Mouse (Mus musculus) kidney, adult 2 months (tissue): ENCODE measurements around the gene Borcs5. TPM values are rescaled to one million over a fixed set of nuclear protein-coding genes. Genes with fewer than 3 reads are reported as not detected.
A peak's percentile ranks its signal among the peaks of the same experiment; 100 is the strongest.

Source experiments
- DNase-seq: peaks from one replicate; pipeline ENCODE4 v3.0.0; 2021
- H3K27ac ChIP-seq: fragments of 200-500 bp; 2 replicates; pipeline ENCODE4 v1.5.1; 2012; ENCODE audit warnings: low read depth, low read length, control low read depth, inconsistent platforms; ENCODE audit not compliant: insufficient read depth
- H3K27me3 ChIP-seq: fragments of 200-500 bp; replicated peaks from 2 replicates; pipeline ENCODE4 v1.6.1; 2012; ENCODE audit warnings: mild to moderate bottlenecking, moderate library complexity, low read length, inconsistent platforms; ENCODE audit not compliant: control insufficient read depth, insufficient read depth
- H3K36me3 ChIP-seq: fragments of 200-500 bp; 2 replicates; pipeline ENCODE4 v1.6.1; 2012; ENCODE audit warnings: mild to moderate bottlenecking, moderate library complexity, low read length, inconsistent platforms; ENCODE audit not compliant: control insufficient read depth, insufficient read depth
- H3K4me1 ChIP-seq: fragments of 200-500 bp; 2 replicates; pipeline ENCODE4 v1.6.1; 2011; ENCODE audit warnings: low read length; ENCODE audit not compliant: control insufficient read depth, insufficient read depth
- H3K4me3 ChIP-seq: fragments of 200-500 bp; 2 replicates; pipeline ENCODE4 v1.5.1; 2011; ENCODE audit warnings: mild to moderate bottlenecking, low read depth, low read length, control low read depth; ENCODE audit not compliant: insufficient read depth
- CTCF ChIP-seq: fragments of 200-500 bp; conservative IDR thresholded peaks from 2 replicates; pipeline ENCODE4 v1.5.1; 2011; ENCODE audit warnings: low read depth, mild to moderate bottlenecking, control low read depth, low read length, moderate library complexity, mixed read lengths; ENCODE audit not compliant: insufficient read depth, insufficient read length
- POLR2A ChIP-seq: fragments of 200-500 bp; IDR thresholded peaks from one replicate; pipeline ENCODE4 v1.6.1; 2011; ENCODE audit warnings: low read depth, low read length, control low read depth
- WGBS: fragments of 180-500 bp; shearing (Covaris S2); methylation state at CpG from one replicate; pipeline ENCODE4 v1.1.7; 2018; 5-methylcytosine and 5-hydroxymethylcytosine counted together
- polyA plus RNA-seq: library from polyadenylated mRNA; depleted of rRNA; stranded (reverse); fragments of >200 nt; gene quantifications from 2 replicates; pipeline ENCODE4 v1.2.3, GENCODE M21; 2012

Gene Borcs5
- polyA plus RNA-seq, 1 experiment: 14.5 TPM

DNA sequence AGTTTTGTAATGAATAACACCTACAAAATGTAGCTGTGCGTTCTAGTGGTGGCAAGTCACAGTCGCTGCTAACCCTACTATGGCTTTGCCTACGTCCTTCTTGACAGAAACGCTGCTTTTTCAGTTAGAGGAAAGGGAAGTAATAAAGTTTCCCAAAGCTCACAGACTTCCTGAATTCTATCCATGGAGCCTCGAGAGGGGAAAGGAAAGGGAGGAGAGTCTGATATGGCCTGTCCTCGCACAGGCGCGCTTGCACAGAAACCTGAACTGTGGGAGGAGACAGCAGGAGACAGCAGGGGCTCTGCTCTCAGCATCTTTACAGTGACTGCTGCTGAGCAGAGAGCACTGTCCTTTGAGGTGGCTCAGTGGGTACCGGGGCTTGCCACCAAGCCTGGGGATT is 8.9 kb upstream of the Borcs5 start:
- Histone ChIP-seq H3K4me3 (no peak overlapping the region), H3K27ac (peak overlapping the region; percentile 59; the same call in 1 of the 2 replicates), H3K27me3 (no peaks in the 10 kb centered on the region), H3K4me1 (peaks cover 3% of the 10 kb centered on the region; the same call in 1 of the 2 replicates), H3K36me3 (no peaks in the 10 kb centered on the region)
- 69% methylated on average over 9 of the region's 9 CpGs for WGBS
- DNase-seq: peak; percentile 57
- TF ChIP-seq CTCF (no peak), POLR2A (no peak)

DNA sequence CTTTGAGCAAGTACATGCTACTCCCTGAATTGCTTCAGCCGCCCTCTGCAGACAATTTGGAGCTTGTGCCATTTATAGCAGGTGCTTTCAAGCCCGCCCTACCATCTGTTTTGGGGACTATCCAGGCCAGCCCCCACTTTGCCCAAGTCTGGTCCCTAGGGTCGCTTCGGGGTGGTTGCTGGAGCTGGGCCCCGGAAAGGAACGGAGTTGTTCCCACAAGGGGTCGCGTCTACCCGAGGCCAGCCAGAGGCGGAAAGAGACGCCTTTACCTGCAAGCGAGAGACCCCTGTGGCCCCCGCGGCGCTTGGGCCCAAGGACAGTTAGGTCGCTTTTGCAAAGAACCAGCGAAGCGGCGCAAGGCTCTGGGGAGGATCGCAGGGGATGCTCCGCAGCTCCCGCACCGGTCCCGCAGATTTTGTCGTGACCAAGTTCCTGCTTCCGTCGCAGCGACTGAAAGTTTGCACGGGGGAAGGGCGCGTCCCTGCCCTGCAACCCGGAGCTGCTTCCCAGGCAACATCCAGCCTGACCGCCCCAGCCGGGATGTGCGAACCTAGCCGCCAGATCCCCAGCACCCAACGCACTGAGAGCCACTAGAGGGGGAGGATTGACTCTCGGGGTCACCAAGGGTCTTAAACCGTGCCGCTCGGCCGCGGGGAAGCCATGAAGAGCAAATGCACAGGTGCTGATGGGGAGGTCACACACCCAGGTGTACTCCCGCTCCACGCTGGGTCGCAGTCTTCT is 7.2 kb upstream of the Borcs5 start, which contains the start of gene Mansc1:
Mansc1 (minus strand) TSS at position 542 of the 741 bp plus-strand sequence.
- peak within 1 kb of the TSS; percentile 68 for H3K4me3 ChIP-seq
- peaks cover 3% of the 10 kb centered on the region; the same call in 1 of the 2 replicates for H3K4me1 ChIP-seq
- peak within 1 kb of the TSS; percentile 11; the same call in 1 of the 2 replicates for H3K27ac ChIP-seq
- H3K27me3 ChIP-seq: no peaks in the 10 kb centered on the region
- H3K36me3 ChIP-seq: no peaks in the 10 kb centered on the region
- DNase-seq: peak; percentile 62
- no peak for TF ChIP-seq POLR2A
- TF ChIP-seq CTCF: no peak
- WGBS: 2% methylated on average over 46 of the region's 46 CpGs

DNA sequence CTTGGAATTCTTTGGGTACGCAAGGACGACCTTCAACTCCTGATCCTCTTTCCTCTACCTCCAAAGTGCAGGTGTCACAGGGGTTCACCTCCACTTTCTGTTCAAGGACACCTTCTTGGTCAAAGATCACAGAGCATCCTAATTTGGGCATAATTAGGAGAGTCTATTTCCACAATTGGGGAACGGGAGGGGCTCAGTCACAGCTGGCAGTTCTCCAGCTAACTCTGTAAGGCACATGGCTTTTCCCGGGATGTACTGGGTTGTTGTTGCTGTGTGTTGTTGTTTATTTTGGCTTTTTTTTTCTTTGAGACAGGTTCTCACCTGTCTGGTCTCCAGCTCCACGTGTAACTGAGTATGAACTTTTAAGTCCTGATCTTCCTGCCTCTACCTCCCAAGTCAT is 6.6 kb upstream of the Borcs5 start:
- Histone ChIP-seq H3K4me3 (peak overlapping the region; percentile 68), H3K4me1 (peaks cover 3% of the 10 kb centered on the region; the same call in 1 of the 2 replicates), H3K36me3 (no peaks in the 10 kb centered on the region), H3K27ac (peak overlapping the region; percentile 9; the same call in 1 of the 2 replicates), H3K27me3 (no peaks in the 10 kb centered on the region)
- no peak for TF ChIP-seq CTCF
- TF ChIP-seq POLR2A: no peak
- DNase-seq: peak; percentile 15
- 28% methylated on average over 5 of the region's 5 CpGs for WGBS

DNA sequence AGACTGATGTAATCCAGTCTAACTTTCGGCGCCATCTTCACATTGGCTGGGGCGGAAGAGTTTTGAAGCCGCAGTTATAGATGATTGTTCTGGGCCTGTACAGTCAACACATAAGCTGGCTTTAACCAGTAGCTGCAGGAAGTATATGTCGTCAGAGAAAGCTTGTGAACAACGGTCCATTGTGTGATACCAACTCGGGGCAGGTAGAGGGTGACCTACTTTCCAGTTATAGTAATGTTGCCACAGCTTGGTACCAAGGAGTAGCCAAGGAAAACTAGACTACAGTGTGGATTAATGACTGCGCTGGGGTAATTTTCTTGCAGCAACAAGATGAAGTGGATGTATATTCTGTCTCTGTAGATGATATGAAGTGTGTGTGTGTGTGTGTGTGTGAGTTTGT is 5.8 kb upstream of the Borcs5 start:
- no peaks in the 10 kb centered on the region for H3K36me3 ChIP-seq

DNA sequence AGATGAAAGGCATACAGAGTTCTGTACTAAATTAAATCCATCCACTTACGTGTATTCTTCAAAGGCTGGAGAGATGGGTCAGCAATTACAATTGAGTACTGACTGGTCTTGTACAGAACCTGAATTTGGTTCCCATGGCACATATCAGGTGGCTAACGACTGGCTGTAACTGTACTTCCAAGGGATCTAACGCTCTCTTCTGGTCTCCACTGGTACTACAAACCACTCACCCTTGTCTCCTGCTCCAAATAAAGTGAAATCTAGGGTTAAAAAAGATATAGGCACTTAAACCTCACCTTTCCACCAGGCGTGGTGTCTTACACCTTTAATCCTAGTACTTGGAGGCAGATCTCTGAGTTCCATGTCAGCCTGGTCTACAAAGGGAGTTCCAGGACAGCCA is 2.8 kb upstream of the Borcs5 start:
- TF ChIP-seq CTCF (no peak), POLR2A (no peak)
- no peak overlapping the region for H3K27ac ChIP-seq
- no peak for DNase-seq
- no peaks in the 10 kb centered on the region for H3K36me3 ChIP-seq
- no peak overlapping the region for H3K4me3 ChIP-seq
- H3K4me1 ChIP-seq: peaks cover 3% of the 10 kb centered on the region; the same call in 1 of the 2 replicates
- 77% methylated on average over 4 of the region's 4 CpGs for WGBS
- H3K27me3 ChIP-seq: no peaks in the 10 kb centered on the region

More for the DNA sequence above, 5.8 kb upstream of the Borcs5 start:
- H3K27me3 ChIP-seq: no peaks in the 10 kb centered on the region
- TF ChIP-seq CTCF (no peak), POLR2A (no peak)
- no peak overlapping the region for H3K4me3 ChIP-seq
- no peak overlapping the region for H3K27ac ChIP-seq
- 80% methylated on average over 8 of the region's 8 CpGs for WGBS
- DNase-seq: no peak
- H3K4me1 ChIP-seq: peaks cover 3% of the 10 kb centered on the region; the same call in 1 of the 2 replicates

DNA sequence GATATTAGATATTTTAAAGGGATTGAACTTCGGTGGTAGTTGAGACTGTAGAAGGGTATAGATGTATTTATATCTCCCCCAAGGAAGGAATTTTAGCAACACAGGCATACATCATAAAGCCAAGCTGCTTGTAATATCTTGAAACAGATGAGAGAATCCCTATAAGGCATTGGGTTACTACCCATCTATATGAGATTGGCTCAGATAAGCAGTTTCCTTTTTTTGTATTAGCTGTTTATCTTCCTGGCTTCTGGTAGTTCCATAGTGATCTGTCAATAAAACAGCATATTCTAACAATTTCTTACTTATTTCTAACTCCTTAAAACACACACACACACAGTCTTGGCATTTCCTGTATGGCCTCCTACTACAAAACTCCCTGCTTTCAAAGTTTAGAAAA is 590 bp downstream of the Borcs5 start:
- 94% methylated on average over 1 of the region's 1 CpGs for WGBS
- Histone ChIP-seq H3K27me3 (no peaks in the 10 kb centered on the region), H3K4me3 (no peak overlapping the region), H3K27ac (no peak overlapping the region), H3K4me1 (peaks cover 4% of the 10 kb centered on the region; the same call in 1 of the 2 replicates), H3K36me3 (no peaks in the 10 kb centered on the region)
- no peak for DNase-seq
- no peak for TF ChIP-seq POLR2A
- no peak for TF ChIP-seq CTCF
